Mouse (Mus musculus): ENCODE data around the gene Slc25a13.

Gene Slc25a13

DNA sequence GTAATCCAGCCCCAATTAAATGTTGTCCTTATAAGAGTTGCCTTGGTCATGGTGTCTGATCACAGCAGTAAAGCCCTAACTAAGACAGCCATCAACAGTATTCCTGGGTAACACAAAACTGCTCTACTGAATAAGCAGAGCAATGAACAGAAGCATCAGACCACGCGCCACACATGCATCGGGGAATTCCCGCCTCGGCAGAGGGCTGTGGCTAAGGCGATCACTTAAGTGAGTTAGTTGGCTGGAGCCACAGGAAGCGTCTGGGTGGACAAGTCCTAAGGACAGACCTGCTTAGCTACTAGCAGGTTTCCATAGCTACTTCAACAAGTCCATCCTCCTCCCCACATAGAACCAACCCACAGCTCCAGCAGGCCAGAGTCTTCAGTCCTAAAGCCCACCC is 6.3 kb downstream of the Slc25a13 start:
- no peak for TF ChIP-seq POU5F1 (IDR thresholded peaks at IDR 0.05; ENCODE audit: borderline replicate concordance, low read length)
- no peak for TF ChIP-seq CTCF (conservative IDR thresholded peaks at IDR 0.05; ENCODE audit: low read length)
- Histone ChIP-seq H3K4me3 (replicated peaks; ENCODE audit: low read length) (peak overlapping the region; percentile 66; the same call in 1 of the 2 replicates), H3K36me3 (ENCODE audit: insufficient read depth, low read length) (peaks cover 39% of the 10 kb centered on the region), H3K27me3 (ENCODE audit: insufficient read depth, low read length) (no peaks in the 10 kb centered on the region), H3K9me3 (ENCODE audit: low read length) (no peaks in the 10 kb centered on the region), H3K4me1 (replicated peaks; ENCODE audit: low read depth, low read length) (peaks cover 99% of the 10 kb centered on the region)

GRCm38 (mm10) chr6:6208351-6209059 is 8.5 kb downstream of the Slc25a13 start:
- Histone ChIP-seq H3K36me3 (ENCODE audit: insufficient read depth, low read length) (peaks cover 35% of the 10 kb centered on the region), H3K27me3 (ENCODE audit: insufficient read depth, low read length) (no peaks in the 10 kb centered on the region), H3K9me3 (ENCODE audit: low read length) (no peaks in the 10 kb centered on the region), H3K4me1 (replicated peaks; ENCODE audit: low read depth, low read length) (peaks cover 98% of the 10 kb centered on the region), H3K4me3 (replicated peaks; ENCODE audit: low read length) (0 out of 2 replicates have a peak overlapping the region, but pooled peaks have one; percentile 17)
- TF ChIP-seq NANOG (IDR thresholded peaks at IDR 0.05; ENCODE audit: borderline replicate concordance, low read length) (no peak), POU5F1 (IDR thresholded peaks at IDR 0.05; ENCODE audit: borderline replicate concordance, low read length) (no peak), CTCF (conservative IDR thresholded peaks at IDR 0.05; ENCODE audit: low read length) (no peak)

- Histone ChIP-seq H3K4me1 (replicated peaks; ENCODE audit: low read depth, low read length) (peaks cover 98% of the 10 kb centered on the region), H3K36me3 (ENCODE audit: insufficient read depth, low read length) (peaks cover 35% of the 10 kb centered on the region), H3K4me3 (replicated peaks; ENCODE audit: low read length) (peak overlapping the region; percentile 17; the same call in 1 of the 2 replicates), H3K9me3 (ENCODE audit: low read length) (no peaks in the 10 kb centered on the region), H3K27me3 (ENCODE audit: insufficient read depth, low read length) (no peaks in the 10 kb centered on the region)
- no peak for TF ChIP-seq CTCF (conservative IDR thresholded peaks at IDR 0.05; ENCODE audit: low read length)
- no peak for TF ChIP-seq POU5F1 (IDR thresholded peaks at IDR 0.05; ENCODE audit: borderline replicate concordance, low read length)
- TF ChIP-seq NANOG (IDR thresholded peaks at IDR 0.05; ENCODE audit: borderline replicate concordance, low read length) = no peak
Measured at GRCm38 (mm10) chr6:6207836-6208235, 9.1 kb downstream of the Slc25a13 start.

- peaks cover 98% of the 10 kb centered on the region for H3K4me1 ChIP-seq (replicated peaks; ENCODE audit: low read depth, low read length)
- H3K9me3 ChIP-seq (ENCODE audit: low read length) = no peaks in the 10 kb centered on the region
- no peaks in the 10 kb centered on the region for H3K27me3 ChIP-seq (ENCODE audit: insufficient read depth, low read length)
- H3K36me3 ChIP-seq (ENCODE audit: insufficient read depth, low read length) = peaks cover 35% of the 10 kb centered on the region
- TF ChIP-seq CTCF (conservative IDR thresholded peaks at IDR 0.05; ENCODE audit: low read length) (no peak), NANOG (IDR thresholded peaks at IDR 0.05; ENCODE audit: borderline replicate concordance, low read length) (no peak), POU5F1 (IDR thresholded peaks at IDR 0.05; ENCODE audit: borderline replicate concordance, low read length) (no peak)
- H3K4me3 ChIP-seq (replicated peaks; ENCODE audit: low read length) = 0 out of 2 replicates have a peak overlapping the region, but pooled peaks have one; percentile 17
Measured at GRCm38 (mm10) chr6:6207395-6207794, 9.6 kb downstream of the Slc25a13 start.

DNA sequence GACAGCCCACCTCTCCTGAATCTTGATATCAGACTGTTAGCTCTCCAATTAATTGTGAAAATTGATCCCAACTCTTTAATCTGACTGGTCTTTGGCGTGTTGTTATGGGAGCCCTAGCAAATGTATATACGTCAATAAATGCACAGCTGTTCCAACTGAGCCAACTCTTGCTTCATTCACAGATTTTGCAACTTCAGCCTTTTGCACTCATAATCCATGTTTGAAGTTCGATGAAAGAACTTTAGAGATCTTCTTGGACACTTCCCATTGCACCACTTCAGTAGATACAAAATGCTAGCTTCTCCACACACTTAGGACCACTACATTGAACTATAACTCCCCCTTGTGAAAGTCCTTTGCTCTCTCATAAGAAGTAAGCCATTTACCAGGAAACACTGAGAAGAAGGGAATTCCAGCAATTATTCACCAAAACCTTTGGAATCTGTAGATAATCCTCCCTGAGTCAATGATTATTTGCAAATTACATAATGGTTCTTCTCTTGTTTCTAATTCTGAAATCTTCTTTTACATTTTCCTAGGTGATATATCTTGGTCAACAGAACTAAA is 11.3 kb downstream of the Slc25a13 start:
- Histone ChIP-seq H3K4me1 (replicated peaks; ENCODE audit: low read depth, low read length) (peaks cover 96% of the 10 kb centered on the region), H3K36me3 (ENCODE audit: insufficient read depth, low read length) (peaks cover 26% of the 10 kb centered on the region), H3K27me3 (ENCODE audit: insufficient read depth, low read length) (no peaks in the 10 kb centered on the region), H3K9me3 (ENCODE audit: low read length) (no peaks in the 10 kb centered on the region), H3K4me3 (replicated peaks; ENCODE audit: low read length) (no peak overlapping the region)
- no peak for TF ChIP-seq POU5F1 (IDR thresholded peaks at IDR 0.05; ENCODE audit: borderline replicate concordance, low read length)
- no peak for TF ChIP-seq CTCF (conservative IDR thresholded peaks at IDR 0.05; ENCODE audit: low read length)
- TF ChIP-seq NANOG (IDR thresholded peaks at IDR 0.05; ENCODE audit: borderline replicate concordance, low read length) = no peak

DNA sequence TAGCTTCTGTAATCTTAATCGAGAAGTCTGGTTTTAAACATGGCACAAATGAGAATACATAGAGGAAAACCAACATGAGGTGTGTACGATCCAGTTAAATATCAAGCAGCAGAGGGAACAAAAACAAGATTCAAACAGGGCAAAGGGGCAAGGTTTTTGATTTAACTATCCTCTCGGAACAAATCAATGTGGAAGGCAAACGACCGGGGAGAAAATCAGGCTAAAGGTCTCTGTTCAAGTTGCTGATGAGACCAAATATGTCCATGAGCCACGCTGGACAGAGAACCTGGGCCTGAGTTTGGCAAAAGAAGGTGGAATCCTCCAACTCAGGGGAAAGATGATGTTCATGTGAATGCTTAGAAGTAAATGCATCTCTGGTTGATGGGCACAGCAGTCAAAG is 14.5 kb downstream of the Slc25a13 start:
- TF ChIP-seq POU5F1 (IDR thresholded peaks at IDR 0.05; ENCODE audit: borderline replicate concordance, low read length) (no peak), CTCF (conservative IDR thresholded peaks at IDR 0.05; ENCODE audit: low read length) (no peak), NANOG (IDR thresholded peaks at IDR 0.05; ENCODE audit: borderline replicate concordance, low read length) (no peak)
- H3K9me3 ChIP-seq (ENCODE audit: low read length) = no peaks in the 10 kb centered on the region
- H3K4me1 ChIP-seq (replicated peaks; ENCODE audit: low read depth, low read length) = peaks cover 96% of the 10 kb centered on the region
- no peaks in the 10 kb centered on the region for H3K27me3 ChIP-seq (ENCODE audit: insufficient read depth, low read length)
- H3K4me3 ChIP-seq (replicated peaks; ENCODE audit: low read length) = 0 out of 2 replicates have a peak overlapping the region, but pooled peaks have one; percentile 0
- H3K36me3 ChIP-seq (ENCODE audit: insufficient read depth, low read length) = peaks cover 24% of the 10 kb centered on the region

- H3K4me3 ChIP-seq (replicated peaks; ENCODE audit: low read length) = 0 out of 2 replicates have a peak overlapping the region, but pooled peaks have one; percentile 0
- TF ChIP-seq NANOG (IDR thresholded peaks at IDR 0.05; ENCODE audit: borderline replicate concordance, low read length) (peak; percentile 15; the same call in 1 of the 2 replicates), CTCF (conservative IDR thresholded peaks at IDR 0.05; ENCODE audit: low read length) (no peak)
- no peaks in the 10 kb centered on the region for H3K27me3 ChIP-seq (ENCODE audit: insufficient read depth, low read length)
Measured at GRCm38 (mm10) chr6:6201977-6202376, 15.0 kb downstream of the Slc25a13 start.

GRCm38 (mm10) chr6:6199138-6199870 is 17.7 kb downstream of the Slc25a13 start:
- TF ChIP-seq POU5F1 (IDR thresholded peaks at IDR 0.05; ENCODE audit: borderline replicate concordance, low read length) (no peak), CTCF (conservative IDR thresholded peaks at IDR 0.05; ENCODE audit: low read length) (no peak), NANOG (IDR thresholded peaks at IDR 0.05; ENCODE audit: borderline replicate concordance, low read length) (no peak)
- peak overlapping the region; percentile 2; the same call in 1 of the 2 replicates for H3K4me3 ChIP-seq (replicated peaks; ENCODE audit: low read length)
- peaks cover 97% of the 10 kb centered on the region for H3K4me1 ChIP-seq (replicated peaks; ENCODE audit: low read depth, low read length)

More at GRCm38 (mm10) chr6:6201977-6202376, 15.0 kb downstream of the Slc25a13 start:
- H3K4me1 ChIP-seq (replicated peaks; ENCODE audit: low read depth, low read length) = peaks cover 96% of the 10 kb centered on the region
- H3K9me3 ChIP-seq (ENCODE audit: low read length) = no peaks in the 10 kb centered on the region
- H3K36me3 ChIP-seq (ENCODE audit: insufficient read depth, low read length) = peaks cover 24% of the 10 kb centered on the region

More at GRCm38 (mm10) chr6:6199138-6199870, 17.7 kb downstream of the Slc25a13 start:
- no peaks in the 10 kb centered on the region for H3K9me3 ChIP-seq (ENCODE audit: low read length)
- peaks cover 37% of the 10 kb centered on the region for H3K36me3 ChIP-seq (ENCODE audit: insufficient read depth, low read length)
- H3K27me3 ChIP-seq (ENCODE audit: insufficient read depth, low read length) = no peaks in the 10 kb centered on the region
